Mouse (Mus musculus): ENCODE measurements around the gene Siglecf.

Gene Siglecf

DNA sequence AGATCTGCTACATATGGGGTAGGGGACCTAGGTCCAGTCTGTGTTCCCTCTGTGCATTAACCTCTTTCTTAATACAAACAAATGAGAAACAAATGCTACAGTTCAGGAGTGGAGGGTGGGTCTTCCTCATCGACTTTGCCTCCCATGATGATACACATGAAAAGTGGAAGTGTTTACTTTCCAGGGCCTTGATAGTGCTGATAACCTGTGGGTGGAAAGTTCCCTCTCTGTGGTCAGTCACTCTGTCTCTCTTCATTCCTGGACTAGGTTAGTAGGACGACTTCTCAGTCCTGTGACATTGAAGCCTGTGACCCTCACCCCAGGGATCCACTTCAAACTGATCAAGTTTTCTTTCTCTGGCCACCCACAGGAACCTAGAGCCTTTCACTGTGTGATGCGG lies at the start of gene Siglecf:
Gene Siglecf (plus strand): TSS at position 188 of the 400 bp plus-strand sequence.
- no peak for DNase-seq (ENCODE audit: low read depth)

DNA sequence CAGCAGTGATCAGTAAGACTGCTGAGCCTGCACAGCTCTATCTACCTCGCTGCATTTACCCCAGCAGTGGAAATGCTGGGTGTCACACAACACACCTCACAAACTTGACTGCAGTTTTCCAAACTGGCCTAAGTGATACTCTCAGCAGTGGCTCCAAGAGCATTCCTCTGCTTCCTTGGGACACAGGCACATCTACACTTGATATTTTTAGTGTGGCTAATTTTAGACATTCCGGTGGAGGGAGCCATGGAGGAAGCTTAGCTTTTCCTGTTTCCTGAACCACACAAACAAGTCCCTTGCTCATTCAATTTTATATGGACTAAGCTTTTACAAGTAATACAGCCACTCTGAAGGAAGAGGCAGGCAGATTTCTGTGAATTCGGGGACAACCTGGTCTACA lies 45.9 kb upstream of the Siglecf start:
- DNase-seq (ENCODE audit: low read depth): no peak

DNA sequence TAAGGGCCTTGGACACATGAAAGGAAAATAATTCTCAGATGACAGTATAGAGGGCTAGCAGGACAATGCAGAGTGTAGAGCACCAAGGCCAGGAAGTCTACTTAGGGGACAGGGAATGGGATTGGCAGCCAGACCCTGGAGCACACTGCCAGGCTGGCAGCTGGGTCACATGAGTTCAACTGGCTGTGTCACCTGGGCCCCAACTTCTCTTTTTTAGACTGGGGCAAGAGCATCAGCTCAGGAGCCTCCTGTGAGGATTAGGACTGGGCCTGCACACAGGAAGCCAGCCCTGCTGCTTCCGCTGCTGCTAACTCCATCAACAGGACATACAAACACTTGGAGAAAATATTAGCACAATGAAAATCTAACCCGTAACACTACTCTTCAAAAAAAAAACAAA lies 42.1 kb upstream of the Siglecf start:
- no peak for DNase-seq (ENCODE audit: low read depth)

DNA sequence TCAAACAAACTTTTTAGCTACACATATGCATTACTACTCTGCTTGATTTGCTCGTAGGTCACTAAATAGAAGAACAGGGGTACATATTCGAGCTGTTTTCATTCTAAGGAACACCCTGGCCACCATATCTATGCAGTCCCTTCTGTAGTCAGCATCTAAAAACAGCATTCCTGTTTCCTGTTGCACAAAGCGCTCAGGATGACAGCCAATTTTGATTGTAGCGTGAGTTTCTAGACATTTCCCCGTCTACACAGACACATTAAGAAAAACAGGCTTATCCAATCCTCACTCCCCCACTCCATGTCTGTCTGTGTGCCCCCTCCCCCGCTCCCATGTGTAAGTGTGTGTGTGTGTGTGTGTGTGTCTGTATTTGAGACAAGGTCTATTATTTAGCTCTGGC lies 39.5 kb upstream of the Siglecf start:
- no peak for DNase-seq (ENCODE audit: low read depth)

DNA sequence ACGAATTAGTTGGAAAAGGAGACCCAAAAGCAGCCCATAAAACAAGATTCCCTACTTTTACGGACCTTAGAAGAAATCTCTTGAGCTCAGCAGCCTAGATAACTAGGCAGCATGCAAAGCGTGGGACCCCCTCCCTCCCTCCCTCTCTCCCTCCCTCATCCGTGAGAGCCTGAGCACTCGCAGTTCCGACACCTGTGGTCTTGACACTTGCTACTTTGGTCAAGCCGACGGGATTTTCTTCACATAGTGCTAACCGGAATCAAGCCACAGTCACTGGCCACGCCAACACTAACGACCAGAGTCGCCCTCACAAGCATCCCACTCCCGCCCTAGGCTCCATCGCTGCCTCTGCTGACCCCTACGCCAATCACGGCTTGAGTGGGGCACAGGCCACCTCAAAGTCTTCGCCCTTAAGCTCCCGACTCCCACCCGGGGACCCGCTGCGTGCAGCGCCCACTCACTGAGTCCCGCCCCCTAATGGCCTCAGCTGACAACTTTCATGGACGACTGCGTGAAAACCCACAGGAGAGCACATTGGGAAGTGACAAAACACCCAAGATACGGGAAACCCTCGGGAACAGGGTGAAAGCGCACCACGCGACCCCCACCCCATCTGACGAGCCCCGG lies 38.6 kb upstream of the Siglecf start:
- DNase-seq (ENCODE audit: low read depth): no peak

DNA sequence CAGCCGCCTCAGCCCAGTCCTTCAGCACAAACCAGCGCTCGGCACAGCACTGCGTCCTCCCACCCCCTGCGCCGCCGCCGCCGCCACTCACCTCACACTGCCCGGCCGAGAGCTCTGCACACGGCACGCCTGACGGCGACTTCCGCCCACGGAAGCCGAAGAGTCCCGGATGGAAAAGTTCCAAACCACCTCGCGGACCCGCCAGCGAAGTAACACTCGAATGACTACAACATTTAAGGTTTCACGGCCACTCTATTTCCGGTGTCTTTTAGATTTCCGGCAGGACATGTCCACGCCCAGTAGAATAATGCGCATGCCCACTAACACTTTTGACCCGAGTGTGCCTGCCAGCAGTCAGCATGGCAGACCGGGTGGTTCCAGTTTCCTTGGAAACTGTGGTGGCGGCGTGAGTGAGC lies 38.1 kb upstream of the Siglecf start, which contains the start of gene Zfp715:
Gene Zfp715 (minus strand): TSS at position 282 of the 416 bp plus-strand sequence.
- peak; percentile 90 for DNase-seq (ENCODE audit: low read depth)

DNA sequence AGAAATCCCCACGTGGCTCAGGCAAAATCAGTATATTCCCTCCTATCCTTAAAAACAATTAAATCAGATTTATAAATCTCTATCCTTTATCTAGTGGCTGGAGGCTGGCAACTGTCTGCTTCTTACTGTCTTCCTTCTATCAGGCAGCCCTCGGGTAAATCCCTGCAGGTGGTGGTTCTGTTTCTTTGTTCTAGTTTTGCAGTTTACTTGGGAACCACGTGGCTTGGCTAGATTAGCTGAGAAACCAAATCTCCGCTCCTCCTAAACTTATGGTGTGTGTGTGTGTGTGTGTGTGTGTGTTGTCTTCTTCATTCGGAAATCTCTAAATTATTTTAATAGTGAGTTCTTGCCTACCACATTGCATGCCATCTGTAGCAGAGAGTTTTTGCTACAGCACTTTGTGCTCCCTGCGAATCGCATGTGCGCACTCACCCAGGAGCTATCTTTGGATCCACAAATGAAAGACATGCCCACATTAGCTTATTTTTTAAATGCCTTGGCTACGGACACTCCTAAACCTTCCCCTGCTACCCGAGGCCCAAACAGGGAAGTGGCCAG lies 24.8 kb upstream of the Siglecf start:
- no peak for DNase-seq (ENCODE audit: low read depth)

DNA sequence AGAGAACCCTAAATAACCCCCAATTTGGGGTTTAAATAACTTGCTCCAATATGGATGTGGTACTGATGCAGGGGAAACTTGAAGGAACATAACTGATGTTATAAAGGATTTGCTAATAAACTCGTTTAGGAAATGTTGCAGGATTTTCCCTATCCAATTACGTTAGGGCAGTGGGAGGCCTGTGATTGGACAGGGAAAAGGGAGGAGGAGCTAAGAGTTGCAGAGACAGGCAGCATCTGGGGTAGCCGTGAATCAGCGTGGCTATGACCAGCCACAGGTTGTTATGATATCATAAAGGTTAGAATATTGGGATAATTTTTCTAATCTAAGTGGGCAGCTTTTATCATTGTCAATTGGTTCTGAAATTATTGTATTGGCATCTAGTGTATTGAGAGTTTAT lies 23.0 kb upstream of the Siglecf start:
- no peak for DNase-seq (ENCODE audit: low read depth)

DNA sequence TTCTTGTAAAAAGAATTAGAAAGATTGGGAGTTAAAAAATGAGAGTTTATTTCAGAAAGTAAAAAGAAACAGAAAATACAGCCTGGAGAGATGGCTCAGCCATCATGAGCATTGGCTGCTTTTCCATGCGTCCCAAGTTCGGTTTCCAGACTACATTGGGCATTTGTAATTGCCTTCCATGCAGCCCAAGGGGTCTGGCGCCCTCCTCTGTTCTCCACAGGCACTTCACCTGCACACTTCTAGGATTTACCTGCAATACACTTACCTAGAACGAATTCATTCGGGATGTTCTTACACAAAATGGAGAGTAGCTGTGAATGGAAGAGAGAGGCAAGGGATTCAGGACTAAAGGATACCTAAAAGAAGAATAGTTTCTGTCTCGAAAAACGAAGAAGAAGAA lies 17.9 kb upstream of the Siglecf start:
- DNase-seq (ENCODE audit: low read depth): no peak

DNA sequence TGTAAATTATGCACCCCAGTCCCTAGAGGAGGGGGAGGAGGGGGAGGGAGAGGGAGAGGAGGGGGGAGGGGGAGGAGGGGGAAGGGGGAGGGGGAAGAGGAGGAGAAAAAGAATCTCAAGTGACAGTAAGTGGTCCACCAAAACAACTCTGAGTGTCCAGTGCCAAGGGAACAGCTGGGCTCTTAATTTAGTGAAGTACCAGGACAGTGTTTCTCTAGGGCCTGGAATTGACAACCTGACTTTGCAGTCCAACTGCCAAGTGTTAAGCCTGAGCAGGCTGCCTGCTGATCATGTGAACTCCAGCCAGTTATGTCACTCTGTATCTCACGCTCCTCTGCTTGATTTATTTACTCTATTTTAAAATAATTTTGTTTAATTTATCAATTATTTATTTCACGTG lies 17.2 kb upstream of the Siglecf start:
- DNase-seq (ENCODE audit: low read depth): no peak

DNA sequence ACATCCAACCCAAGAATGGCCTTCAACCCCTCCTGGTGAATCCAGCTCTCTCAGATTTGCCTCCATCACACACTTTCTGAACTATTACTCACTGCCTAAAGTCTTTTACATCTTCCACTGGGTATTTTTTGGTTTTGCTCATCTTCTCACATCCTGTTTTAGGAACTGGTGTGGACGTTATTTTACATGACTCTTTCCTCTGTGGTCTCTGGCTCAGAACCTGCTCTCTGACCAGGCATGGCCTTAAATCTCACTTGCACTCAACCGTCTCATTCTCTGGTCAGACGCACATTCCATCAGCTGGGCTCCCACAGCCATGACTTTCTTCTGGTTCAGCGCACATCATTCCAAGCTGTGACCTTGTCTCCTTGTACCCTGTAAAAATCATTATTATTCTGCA lies 10.4 kb upstream of the Siglecf start:
- no peak for DNase-seq (ENCODE audit: low read depth)

DNA sequence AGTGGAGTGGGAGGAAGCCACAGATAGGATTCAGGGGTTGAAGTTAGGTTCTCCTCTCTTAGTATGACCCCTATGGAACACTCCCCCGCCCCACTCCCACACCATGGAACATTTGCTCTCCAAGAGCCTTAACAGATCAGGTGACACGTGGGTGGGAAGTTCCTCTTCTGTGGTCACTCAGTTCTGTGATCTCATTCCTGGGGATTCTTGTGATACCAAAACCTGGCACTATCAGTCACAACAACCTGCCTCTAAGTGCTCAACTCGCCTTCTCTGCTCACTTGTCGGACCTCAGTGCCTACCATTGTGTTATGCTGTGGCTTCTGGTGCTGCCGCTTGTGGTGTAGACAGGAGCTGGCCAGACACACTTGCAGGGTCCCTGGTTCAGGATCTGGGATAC lies 8.0 kb upstream of the Siglecf start:
- no peak for DNase-seq (ENCODE audit: low read depth)

DNA sequence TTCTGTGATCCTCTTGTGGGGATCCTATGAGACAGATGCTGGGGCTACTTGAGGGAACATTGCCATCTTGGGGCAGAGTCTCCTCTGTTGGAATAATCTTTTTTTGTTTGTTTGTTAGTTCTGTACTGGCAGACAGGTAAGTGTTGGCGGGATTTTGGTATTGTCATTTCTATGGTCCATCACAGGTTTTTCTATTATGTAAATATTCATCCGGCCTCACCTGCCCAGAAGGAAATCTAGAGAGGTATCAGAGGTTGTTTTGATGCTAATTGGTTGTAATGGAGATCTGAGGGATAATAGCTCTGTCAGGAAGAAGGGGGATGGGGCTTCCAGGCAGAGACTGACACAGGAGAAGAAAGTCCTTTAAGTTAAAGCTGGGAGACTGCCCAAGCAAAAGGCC lies 7.1 kb upstream of the Siglecf start:
- DNase-seq (ENCODE audit: low read depth): no peak

DNA sequence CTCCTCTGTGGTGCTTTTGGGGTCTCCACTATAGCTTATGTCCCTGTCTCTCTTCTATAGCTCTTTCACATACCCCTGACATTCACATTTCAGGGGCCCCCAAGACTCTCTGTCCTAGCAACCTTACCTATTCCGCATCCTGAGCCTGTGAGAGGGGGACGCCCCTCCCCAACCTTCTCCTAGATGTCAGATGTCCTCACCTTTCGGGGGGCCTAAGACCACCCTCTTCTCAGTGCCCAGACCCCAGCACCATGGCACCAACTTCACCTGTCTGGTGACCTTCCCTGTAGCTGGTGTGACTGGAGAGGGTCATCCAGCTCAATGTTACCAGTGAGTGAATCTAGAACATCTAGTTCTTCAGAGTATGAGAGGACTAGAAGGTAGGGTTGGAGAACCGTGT lies 6.7 kb upstream of the Siglecf start:
- no peak for DNase-seq (ENCODE audit: low read depth)

DNA sequence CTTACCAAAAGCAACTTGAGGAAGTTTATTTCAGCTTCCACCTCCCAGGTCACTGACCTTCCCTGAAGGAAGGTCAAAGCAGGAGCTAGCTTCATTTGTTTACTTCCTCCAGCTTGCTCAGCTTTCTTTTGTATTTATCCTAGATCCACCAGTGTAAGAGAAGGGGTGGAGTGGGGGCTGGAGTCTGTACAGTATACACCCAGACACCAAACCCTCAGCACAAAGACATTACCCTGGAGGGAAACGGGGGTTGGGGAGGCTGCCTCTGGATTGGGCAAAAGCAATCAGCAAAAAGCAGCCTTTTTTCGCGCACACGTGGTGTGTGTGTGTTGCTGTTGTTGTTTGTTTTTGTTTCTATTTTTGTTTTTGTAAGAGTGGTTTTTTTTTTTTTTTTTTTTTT lies 5.0 kb upstream of the Siglecf start:
- DNase-seq (ENCODE audit: low read depth): no peak

DNA sequence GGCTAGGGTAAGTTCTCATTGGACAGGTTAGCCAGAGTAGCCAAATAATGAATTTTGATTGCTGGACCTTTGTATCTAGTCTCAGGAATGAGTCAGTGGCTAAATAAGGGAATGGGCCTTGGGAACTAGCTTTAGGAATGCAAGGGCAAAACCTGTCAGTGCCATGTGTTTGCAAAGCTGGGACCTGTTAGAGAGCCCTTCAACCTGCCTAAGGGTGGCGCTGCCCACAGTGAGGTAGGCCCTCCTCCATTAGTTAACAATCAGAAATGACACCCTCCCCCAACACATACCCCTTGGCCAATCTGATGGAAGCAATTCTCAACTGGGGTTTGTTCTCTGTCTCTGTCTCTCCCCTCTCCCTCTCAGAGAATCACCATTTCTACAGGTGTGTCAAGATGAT lies 4.6 kb upstream of the Siglecf start:
- DNase-seq (ENCODE audit: low read depth): no peak

DNA sequence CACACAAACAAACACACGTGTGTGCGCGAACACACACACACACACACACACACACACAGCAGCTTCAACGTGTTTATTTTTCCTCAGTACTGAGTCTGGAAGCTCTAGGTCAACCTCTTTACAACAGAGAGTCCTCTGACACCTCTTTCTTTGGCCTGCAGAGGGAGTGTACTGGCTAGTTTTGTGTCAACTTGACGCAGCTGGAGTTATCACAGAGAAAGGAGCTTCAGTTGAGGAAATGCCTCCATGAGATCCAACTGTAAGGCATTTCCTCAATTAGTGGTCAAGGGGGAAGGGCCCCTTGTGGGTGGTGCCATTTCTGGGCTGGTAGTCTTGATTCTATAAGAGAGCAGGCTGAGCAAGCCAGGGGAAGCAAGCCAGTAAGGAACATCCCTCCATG lies 1.5 kb upstream of the Siglecf start:
- peak; percentile 45 for DNase-seq (ENCODE audit: low read depth)

DNA sequence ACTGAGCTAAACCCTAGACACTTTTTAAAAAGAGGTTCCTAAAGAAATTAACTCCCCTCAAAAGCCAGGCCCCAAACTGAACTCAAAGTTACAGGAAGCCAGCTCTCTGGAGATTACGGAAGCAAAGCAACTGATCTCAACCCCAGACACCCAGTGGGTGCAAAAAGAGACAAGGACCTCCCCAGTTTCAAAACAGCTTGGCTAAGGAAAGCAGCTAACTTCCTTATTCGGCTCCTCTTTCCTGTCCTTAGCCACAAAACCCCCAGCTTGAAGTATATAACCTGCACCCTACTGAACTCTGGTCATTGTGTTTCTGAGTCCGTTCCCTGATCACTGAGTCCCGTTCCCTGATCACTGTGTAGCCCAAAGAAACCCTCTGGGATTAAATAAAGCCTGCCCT lies 2.0 kb downstream of the Siglecf start:
- peak; percentile 60 for DNase-seq (ENCODE audit: low read depth)

DNA sequence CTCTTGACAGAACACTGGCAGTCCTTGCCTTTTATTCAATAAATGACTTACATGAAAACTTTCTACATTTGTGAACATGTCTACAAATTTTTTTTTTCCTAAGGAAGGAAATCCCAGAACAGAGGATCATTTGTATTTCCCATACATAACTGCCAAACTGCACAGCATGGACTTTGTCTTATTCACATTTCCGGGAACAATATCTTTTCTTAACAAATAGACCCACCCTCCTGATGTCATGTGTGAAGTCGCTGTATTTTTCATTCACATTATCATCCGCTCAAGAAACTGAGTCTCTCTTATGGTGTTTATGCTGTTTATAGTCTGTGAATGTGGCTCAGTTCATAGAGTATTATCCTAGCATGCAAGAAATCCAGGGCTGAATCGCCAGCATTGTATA lies 2.6 kb downstream of the Siglecf start:
- DNase-seq (ENCODE audit: low read depth): no peak

DNA sequence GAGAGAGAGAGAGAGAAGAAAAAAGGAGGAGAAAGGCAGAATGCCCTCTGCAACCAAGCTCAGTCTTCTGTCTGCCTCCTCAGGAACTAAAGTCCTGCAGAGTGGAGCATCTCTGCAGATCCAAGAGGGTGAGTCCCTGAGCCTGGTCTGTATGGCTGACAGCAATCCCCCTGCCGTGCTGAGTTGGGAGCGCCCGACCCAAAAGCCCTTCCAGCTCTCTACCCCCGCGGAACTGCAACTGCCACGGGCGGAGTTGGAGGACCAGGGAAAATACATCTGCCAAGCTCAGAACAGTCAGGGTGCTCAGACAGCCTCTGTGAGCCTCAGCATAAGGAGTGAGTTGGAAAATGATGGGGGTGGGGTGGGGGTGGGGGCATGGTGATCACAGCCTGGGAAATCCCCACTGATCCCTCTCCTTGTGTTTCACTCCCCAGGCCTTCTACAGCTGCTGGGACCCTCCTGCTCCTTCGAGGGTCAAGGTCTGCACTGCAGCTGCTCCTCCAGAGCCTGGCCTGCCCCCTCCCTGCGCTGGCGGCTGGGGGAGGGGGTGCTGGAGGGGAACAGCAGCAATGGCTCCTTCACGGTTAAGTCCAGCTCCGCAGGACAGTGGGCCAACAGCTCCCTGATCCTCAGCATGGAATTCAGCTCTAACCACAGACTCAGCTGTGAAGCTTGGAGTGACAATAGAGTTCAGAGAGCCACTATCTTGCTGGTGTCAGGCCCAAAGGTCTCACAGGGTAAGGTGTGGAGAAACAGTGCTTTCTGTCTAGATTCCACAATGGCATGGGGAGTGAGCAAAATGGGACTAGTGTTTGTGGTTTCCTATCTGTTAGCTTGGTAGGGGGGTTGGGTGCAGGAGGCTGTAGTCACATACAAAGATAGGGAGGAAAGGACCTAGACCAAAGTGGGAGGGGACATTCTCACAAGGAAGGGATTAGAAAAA lies 4.0 kb downstream of the Siglecf start:
- DNase-seq (ENCODE audit: low read depth): no peak

DNA sequence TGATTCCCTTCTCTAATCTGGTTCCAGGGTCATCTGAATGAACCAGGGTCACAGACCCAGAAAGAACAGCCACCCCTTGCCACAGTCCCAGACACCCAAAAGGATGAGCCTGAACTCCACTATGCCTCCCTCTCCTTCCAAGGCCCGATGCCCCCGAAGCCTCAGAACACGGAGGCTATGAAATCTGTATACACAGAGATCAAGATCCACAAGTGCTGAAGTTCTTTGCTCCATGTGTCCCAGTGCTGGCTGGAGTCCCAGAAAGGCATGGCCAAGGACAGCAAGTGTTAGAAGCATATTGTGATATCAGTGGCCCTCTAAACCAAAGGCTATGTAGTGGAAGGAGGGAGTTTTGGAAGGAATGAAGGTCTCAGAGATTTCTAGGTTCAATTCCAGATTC lies 7.4 kb downstream of the Siglecf start:
- no peak for DNase-seq (ENCODE audit: low read depth)

DNA sequence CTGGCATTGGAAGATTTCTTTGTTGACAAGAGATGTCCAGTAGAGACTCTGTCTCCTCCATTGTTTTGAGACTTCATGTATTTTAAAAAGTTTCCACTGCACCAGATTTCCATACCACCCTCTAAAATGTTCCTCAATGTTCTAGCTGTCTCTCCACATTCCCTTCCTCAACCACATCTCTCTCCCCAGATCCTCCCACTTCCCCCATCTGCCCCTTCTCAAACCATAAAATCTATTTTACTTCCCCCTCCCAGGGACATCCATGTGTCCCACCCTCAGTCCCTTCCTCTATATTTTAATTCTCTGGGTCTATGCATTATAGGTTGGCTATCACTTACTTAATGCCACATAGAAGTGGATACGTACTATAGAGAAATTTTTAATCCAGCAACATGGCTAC lies 10.3 kb downstream of the Siglecf start:
- DNase-seq (ENCODE audit: low read depth): no peak

DNA sequence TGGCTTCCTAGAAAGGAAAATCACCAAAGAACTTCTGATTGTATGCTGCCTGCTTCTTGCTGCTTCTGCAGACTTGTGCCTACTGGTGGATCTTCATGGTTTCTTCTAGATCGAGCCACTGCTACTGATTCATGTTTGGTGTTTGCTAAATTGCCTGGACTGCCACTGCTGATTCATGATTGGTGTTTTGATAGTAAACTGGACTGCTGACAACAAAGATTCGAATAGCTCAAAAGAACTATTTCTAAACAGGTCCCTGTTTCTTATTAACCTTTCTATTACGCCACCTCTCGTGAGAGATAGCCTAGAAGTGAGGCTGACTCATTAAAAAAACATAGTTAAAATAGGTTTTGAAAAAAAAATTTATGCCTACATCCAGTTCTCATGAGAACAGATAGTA lies 10.9 kb downstream of the Siglecf start:
- DNase-seq (ENCODE audit: low read depth): no peak
